Mouse (Mus musculus) A20 (cell line): Measurements from ENCODE around the gene Tln1.
"Not testable (repeated sequence)": the region's sequence is repeated elsewhere in the genome, so short reads cannot be mapped to it uniquely, and the experiment has no call there.

Experiments
- DNase-seq: peaks from one replicate; pipeline ENCODE4 v3.0.0-alpha.2; 2011; ENCODE audit warnings: low read depth, low spot score

Tln1 gene

GRCm38 (mm10) chr4:43578376-43579204 lies 16.1 kb upstream of the Tln1 start, which contains the start of the genes Rgp1 and Gba2:
Rgp1 (plus strand) TSS chr4:43578715.
Gba2 (minus strand) TSS chr4:43578873.
- peak; percentile 93 for DNase-seq

DNA sequence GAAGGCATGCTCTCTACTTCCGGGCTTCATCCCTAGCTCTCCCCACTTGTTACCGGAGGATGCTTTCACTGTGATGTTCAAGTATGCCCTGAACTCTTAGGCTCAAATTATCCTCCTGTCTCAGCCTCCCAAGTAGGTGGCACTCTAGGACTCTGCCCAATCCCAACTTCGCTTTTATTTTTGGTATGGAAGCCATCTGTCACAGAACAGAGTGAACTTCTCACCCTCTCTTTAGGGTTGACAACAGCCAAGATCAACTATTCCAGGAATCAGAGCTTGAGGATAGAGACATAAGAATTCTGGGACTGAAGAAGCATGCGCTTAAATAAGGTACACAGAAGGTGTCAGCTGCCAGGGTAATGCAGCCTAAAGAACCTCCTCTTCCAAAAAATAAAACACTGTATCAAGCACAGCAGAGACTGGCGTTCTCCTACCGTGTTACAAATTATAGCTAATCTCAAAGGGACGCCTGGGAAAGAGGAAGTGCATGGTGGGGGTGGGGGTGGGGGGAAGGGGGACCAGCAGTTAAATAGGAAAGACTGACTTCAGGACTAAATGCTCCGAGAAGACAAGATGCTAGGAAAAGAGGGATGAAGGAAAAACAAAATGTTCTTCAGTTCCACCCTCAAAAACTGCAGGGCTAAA lies 14.9 kb upstream of the Tln1 start:
- DNase-seq: no peak

DNA sequence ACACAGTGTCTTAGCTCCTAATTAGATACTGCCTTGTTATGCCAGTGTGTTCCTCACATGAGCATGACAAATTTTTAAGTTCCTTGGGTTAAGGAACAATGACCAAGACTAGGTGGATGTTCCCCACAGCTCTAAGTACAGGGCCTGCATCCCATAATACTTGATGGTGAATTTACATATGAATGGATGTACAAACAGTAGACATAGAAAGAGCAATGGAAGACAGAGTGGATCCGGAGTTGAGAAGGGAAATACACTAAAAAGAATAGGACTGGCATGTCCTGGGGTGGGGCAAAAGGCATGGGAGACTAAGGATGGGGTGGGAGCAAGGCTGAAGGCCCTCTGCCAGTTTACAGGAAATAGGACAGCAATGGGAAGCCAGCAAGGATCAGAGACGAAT lies 12.9 kb upstream of the Tln1 start:
- DNase-seq: no peak

DNA sequence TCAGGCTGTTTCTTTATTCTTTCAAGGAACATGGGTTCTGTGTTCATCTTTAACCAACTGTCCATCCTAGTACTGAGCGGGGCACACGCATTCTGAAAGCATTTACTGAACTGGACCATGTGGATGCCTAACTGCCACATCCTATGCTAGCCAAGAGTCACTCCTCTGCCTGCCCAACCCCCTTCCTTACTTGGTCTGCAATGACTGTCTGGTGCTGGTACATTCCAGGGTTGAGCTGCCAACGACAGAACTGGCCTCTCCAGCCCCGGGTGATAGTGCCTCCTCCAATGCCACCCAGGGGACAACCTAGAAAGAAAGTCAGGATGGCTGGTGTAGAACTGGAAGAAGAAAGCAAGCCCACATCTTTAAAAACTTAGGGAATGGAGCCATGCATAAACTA lies 11.1 kb upstream of the Tln1 start:
- no peak for DNase-seq

GRCm38 (mm10) chr4:43571395-43572045 lies 9.0 kb upstream of the Tln1 start:
- no peak for DNase-seq

DNA sequence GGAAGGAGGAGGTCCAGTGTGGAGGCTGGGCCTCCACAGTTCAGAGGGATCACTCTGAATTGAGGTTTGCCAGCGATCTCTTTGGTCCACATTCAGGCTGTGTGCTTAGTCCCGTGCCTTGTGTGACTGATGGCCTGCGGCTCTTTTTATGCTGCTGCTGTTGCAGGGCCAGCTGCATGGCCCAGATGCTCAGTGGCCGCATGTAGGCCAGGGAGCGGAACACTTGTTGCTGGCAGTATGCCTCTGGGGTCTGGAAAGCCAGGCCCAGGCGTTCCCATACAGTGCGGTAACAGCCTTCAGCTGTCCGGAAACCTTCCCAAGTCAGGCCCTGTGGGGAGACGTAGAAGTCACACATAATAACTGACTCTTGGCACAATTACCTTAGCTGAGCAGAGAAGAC lies 4.6 kb upstream of the Tln1 start:
- DNase-seq: no peak

- DNase-seq: no peak
Observed at GRCm38 (mm10) chr4:43564231-43564630, 1.7 kb upstream of the Tln1 start.

DNA sequence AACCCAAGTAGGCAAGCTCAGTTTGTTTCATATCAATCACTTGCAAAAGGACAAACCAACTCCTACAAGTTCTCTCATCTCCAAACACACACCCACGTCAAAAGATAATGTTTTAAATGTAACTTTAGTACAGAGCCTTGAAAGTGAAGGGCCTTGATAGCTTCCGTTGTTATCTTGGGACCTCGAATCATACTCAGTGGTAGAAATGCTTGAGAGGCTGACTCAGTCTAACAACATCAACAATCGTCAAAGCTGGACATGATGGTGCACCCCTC lies 1.0 kb upstream of the Tln1 start:
- no peak for DNase-seq

GRCm38 (mm10) chr4:43562769-43563600 lies 494 bp upstream of the Tln1 start:
- no peak for DNase-seq

DNA sequence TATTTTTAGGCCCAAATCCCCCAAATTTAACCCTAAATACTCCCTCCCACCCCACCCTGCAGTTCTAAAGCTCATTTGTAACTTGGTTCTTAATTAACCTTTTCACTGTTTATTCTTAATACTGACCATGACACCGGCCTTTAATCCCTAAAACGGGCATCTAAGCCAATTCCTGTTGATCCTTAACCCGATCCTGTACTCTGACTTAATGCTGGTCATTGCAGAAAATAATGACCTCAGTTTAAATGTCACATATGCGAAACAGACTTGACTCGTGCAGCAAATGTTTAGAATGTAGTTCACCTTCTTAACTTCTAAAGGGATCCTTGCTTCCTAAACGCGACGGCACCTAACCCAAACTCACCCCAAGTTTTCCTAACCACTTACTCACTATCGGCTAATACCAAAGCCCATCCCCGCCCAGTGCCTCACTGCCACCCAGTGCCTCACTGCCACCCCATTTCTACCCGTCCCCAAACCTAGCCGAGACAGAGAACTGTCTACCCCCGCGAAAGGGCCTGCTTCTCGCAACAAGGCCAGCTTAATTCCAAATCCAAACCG lies 975 bp downstream of the Tln1 start:
- DNase-seq: no peak

- DNase-seq: peak; percentile 48
Observed at GRCm38 (mm10) chr4:43560976-43561375, 1.5 kb downstream of the Tln1 start.

GRCm38 (mm10) chr4:43560243-43560611 lies 2.3 kb downstream of the Tln1 start:
- peak; percentile 70 for DNase-seq

DNA sequence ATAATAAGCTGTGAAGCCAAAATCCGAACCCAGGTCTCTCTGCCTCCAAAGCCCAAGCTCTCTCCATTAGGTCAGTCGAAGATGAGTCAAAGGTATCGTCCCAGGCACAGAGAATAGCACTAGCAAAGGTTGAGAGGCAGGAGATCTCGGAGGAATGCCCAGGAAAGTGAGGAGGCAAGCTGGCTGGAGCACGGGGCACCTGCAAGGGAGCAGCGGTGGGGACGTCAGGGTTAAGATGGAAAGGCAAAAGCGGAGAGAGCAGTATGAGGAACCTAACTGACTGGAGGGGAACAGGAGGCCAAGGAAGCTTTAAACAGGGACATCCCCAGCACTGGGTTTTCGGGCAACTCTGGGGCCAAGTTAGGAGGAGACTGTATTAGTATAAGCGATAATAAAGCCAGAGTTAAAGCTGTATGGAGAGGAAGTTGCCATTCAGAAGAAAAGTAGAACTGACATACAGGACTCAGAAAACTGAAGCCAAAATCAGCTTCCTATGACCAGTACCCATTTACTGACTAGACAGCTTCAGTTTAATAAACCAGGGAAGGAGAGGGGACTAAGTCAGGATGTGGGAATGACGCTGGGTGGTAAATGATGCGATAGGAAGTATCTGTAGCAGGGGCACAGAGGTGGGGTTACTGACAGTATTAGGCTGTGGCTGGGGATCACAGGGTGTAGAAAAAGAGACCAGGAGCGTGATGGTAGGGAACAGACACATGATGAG lies 2.8 kb downstream of the Tln1 start:
- DNase-seq: peak; percentile 33

DNA sequence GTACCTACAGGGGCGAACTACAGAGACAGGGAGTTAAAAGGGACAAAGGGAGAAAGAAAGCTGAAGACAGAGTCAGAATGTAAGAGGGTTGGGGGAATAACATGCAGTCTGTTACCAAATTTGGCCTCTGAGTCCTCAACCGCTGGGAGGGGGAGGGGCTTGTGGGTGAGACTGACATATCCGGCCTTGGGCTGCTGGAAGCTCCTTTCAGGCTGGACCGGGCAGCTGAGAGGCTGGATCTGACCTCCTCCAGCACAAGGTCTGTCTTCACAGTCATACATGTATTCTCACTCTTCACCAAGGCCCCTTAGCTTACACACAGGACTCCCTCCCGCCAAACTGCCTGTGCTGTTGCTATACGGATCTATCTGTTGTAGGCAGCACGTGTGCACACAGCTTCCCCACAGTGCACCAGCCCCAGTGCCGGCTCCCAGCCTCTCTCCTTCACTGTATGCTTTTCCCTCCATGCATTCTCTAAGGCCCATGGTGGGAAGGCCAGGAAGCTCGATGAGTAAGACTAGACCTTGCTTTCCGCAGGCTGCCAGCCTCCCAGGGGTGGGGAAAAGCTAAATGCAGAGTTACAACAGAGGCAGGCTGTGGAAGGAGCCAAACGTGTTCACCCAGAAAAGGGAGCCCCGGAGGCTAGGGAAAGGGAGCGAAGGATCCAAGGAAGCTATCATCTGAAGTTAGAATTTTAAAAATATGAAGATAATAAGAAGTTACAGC lies 3.7 kb downstream of the Tln1 start:
- no peak for DNase-seq

- no peak for DNase-seq
Observed at GRCm38 (mm10) chr4:43558028-43558630, 4.4 kb downstream of the Tln1 start.

GRCm38 (mm10) chr4:43555926-43556325 lies 6.6 kb downstream of the Tln1 start:
- DNase-seq: no peak

DNA sequence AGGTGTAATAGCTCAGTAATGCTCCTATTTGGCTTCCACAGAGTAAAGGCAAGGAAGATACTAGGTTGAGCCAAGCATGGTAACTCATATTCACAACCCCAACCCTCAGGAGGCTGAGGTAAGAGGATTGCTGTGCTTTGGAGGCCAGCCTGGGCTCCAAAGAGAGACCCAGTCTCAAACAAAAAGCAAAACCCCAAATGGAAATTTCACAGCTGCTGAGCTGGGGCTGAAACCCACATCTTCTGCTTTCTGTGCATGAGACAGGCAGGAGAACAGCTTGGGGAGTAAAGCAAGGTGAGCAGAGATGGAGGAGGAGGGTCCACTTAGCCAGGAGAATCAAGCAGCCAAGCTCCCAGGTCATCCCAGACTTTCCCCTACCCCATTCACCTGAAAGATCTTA lies 8.6 kb downstream of the Tln1 start:
- no peak for DNase-seq

DNA sequence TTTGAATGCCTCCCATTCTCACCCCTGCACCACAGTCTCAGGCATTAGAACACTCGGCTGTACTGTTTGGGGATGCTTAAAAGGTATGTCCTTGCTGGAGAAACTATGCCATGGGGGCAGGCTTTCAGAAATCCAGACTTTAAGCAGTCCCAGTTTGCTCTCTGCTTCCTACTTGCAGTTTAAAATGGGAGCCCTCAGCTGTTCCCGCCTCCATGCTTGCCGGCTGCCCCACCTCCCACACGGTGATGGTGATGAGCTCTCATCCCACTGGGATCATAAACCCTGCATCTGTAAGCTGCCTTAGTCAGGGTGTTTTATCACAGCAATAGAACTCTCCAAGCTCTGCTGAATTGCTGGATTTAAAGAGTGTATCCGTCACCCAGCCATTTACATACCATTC lies 10.1 kb downstream of the Tln1 start:
- no peak for DNase-seq

GRCm38 (mm10) chr4:43551854-43552253 lies 10.6 kb downstream of the Tln1 start:
- not testable (repeated sequence) for DNase-seq

GRCm38 (mm10) chr4:43549055-43549454 lies 13.4 kb downstream of the Tln1 start:
- DNase-seq: no peak
